ENCODE assay signal across 10 mouse cellular contexts in genomic region chr2:45747263-45748236, GRCm38 (mm10).
DNase-seq lines count a peak whose midpoint lies in the region; ATAC-seq and TF ChIP-seq lines count a peak whose summit lies in the region.
"Had no signal": no experiment of that assay in that cellular context is flagged by ENCODE, and none has a peak within 500 bp of the region (broad histone marks: within the 10 kb centered on the region; RNA-seq: fewer than 3 reads in every experiment).

No protein-coding gene starts in this region.

- WGBS in lung, embryonic 15.5 days: 35% methylated on average over 7 of the region's 7 CpGs
- 30% methylated on average over 7 of the region's 7 CpGs for WGBS in stomach, postnatal 0 days

- no peaks in the 10 kb centered on the region for H3K36me3 ChIP-seq in lung, embryonic 15.5 days
- no peaks in the 10 kb centered on the region for H3K36me3 ChIP-seq in stomach, postnatal 0 days (ENCODE audit: control insufficient read depth, insufficient read depth, low read length)
- H3K36me3 ChIP-seq: midbrain, embryonic 13.5 days had no signal

- no peaks in the 10 kb centered on the region for H3K27me3 ChIP-seq in lung, embryonic 15.5 days
- no peaks in the 10 kb centered on the region for H3K27me3 ChIP-seq in stomach, postnatal 0 days (ENCODE audit: control insufficient read depth, insufficient read depth, low read length)
- H3K27me3 ChIP-seq: midbrain, embryonic 13.5 days had no signal

- ATAC-seq in lung, embryonic 15.5 days (ENCODE audit: borderline replicate concordance, extremely low read depth, low FRiP score, low TSS enrichment): peak; percentile 94
- peak; percentile 21; the same call in 1 of the 2 replicates for ATAC-seq in stomach, postnatal 0 days (ENCODE audit: low FRiP score, low TSS enrichment)
- ATAC-seq in megakaryocyte, adult 5-6 weeks (ENCODE audit: poor library complexity, severe bottlenecking): no peak
- ATAC-seq: inflammation-experienced regulatory T-cells, adult 6 months; midbrain, embryonic 13.5 days had no signal

- no peak for TF ChIP-seq EP300 in stomach, postnatal 0 days (optimal IDR thresholded peaks at IDR 0.05)

- H3K27ac ChIP-seq in lung, embryonic 15.5 days: peak overlapping the region; percentile 66
- no peak overlapping the region for H3K27ac ChIP-seq in stomach, postnatal 0 days (replicated peaks)
- H3K27ac ChIP-seq: midbrain, embryonic 13.5 days had no signal

- 0 out of 2 replicates have a peak, but pooled peaks cover 3% of the 10 kb centered on the region for H3K4me1 ChIP-seq in lung, embryonic 15.5 days
- no peaks in the 10 kb centered on the region for H3K4me1 ChIP-seq in stomach, postnatal 0 days (replicated peaks; ENCODE audit: control insufficient read depth, insufficient read depth)
- H3K4me1 ChIP-seq: midbrain, embryonic 13.5 days had no signal

- H3K9me3 ChIP-seq in lung, embryonic 15.5 days: no peaks in the 10 kb centered on the region
- no peaks in the 10 kb centered on the region for H3K9me3 ChIP-seq in stomach, postnatal 0 days (ENCODE audit: control insufficient read depth, low read length)
- H3K9me3 ChIP-seq: midbrain, embryonic 13.5 days had no signal

- no peak for TF ChIP-seq CTCF in stomach, postnatal 0 days (IDR thresholded peaks at IDR 0.05; ENCODE audit: low read depth)

- no peak overlapping the region for H3K4me2 ChIP-seq in lung, embryonic 15.5 days
- no peak overlapping the region for H3K4me2 ChIP-seq in stomach, postnatal 0 days (replicated peaks; ENCODE audit: low read depth)
- H3K4me2 ChIP-seq: midbrain, embryonic 13.5 days had no signal

- no peak overlapping the region for H3K4me3 ChIP-seq in lung, embryonic 15.5 days
- no peak overlapping the region for H3K4me3 ChIP-seq in stomach, postnatal 0 days (ENCODE audit: low read depth, low read length)
- H3K4me3 ChIP-seq: midbrain, embryonic 13.5 days had no signal

- no peak overlapping the region for H3K9ac ChIP-seq in lung, embryonic 15.5 days
- no peak overlapping the region for H3K9ac ChIP-seq in stomach, postnatal 0 days (ENCODE audit: low read length)
- H3K9ac ChIP-seq: midbrain, embryonic 13.5 days had no signal

- DNase-seq in gastrocnemius, adult 18-20 months (ENCODE audit: low spot score): peak; percentile 28
- DNase-seq in gastrocnemius, postnatal 10 days: no peak
- DNase-seq in urinary bladder, postnatal 14 days (ENCODE audit: low spot score): peak; percentile 23
- no peak for DNase-seq in urinary bladder, postnatal 25 days (ENCODE audit: low spot score)
- no peak for DNase-seq in stomach, postnatal 0 days (ENCODE audit: low spot score)
- no peak for DNase-seq in frontal cortex, postnatal 36 days (ENCODE audit: low spot score in 2 of 2)

Comparison
In these comparisons a context has a peak if more than half of its experiments do, and no peak if none do; other contexts are left out.
1. DNase-seq: peak in gastrocnemius, adult 18-20 months (single experiment) and urinary bladder, postnatal 14 days (single experiment); none in gastrocnemius, postnatal 10 days (single experiment), urinary bladder, postnatal 25 days (single experiment), stomach, postnatal 0 days (single experiment) and frontal cortex, postnatal 36 days (0 of 2).